In the genomic region with DNA sequence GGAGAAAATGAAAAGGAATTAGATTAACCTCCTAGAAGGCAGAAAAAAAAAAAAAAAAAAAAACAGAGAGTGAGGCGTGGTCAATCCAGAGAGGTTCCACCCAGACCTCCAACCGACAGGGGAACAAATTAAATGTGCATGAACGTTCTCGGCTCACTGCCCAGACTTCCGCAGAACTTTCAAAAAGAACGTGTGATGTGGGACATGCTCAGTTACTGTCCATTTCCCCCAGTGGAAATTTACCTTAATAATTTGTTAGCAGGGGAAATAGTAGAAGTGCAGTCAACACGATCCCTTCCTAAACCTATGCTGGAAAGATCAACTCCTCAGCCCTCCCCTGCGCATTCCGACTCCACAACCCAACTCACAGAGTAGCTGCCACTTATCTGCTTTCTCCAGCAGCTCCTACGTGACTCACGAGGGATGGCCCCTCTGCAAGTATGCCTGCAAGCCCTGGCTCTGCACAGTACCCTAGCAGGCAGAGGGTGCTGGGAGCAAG, we compare ENCODE assay signal across 9 mouse cellular contexts. TPM values are rescaled to one million over a fixed set of nuclear protein-coding genes. Genes with fewer than 3 reads are reported as not detected.
A peak's percentile ranks its signal among the peaks of the same experiment; 100 is the strongest.
DNase-seq lines count a peak whose midpoint lies in the region; ATAC-seq lines count a peak whose summit lies in the region.
"Had no signal": no experiment of that assay in that cellular context is flagged by ENCODE, and none has a peak within 500 bp of the region (broad histone marks: within the 10 kb centered on the region; RNA-seq: fewer than 3 reads in every experiment).

No protein-coding gene starts in this region.

- no peak for DNase-seq in midbrain, embryonic 10.5 days (ENCODE audit: low spot score)
- peak; percentile 49 for DNase-seq in heart, adult 8-10 months (ENCODE audit: low spot score)
- DNase-seq in kidney, postnatal 36 days, result peak; percentile 81
- peak; percentile 10 for DNase-seq in skeletal muscle tissue, adult 2 months (ENCODE audit: low read depth, low spot score)
- DNase-seq in urinary bladder, adult 18-20 months (ENCODE audit: low spot score in 2 of 2), result no peak
- DNase-seq in ovary, postnatal 10 days (ENCODE audit: low spot score), result no peak
- no peak for DNase-seq in frontal cortex, adult 2 months (ENCODE audit: extremely low spot score in 1 of 2, low spot score in 1 of 2)

- H3K4me2 ChIP-seq in midbrain, embryonic 13.5 days (replicated peaks), result no peak overlapping the region
- H3K4me2 ChIP-seq: midbrain, embryonic 12.5 days had no signal

- H3K4me3 ChIP-seq in midbrain, embryonic 10.5 days, result no peak overlapping the region
- H3K4me3 ChIP-seq in midbrain, embryonic 13.5 days (replicated peaks), result no peak overlapping the region
- H3K4me3 ChIP-seq: midbrain, embryonic 12.5 days had no signal

- no peak overlapping the region for H3K9ac ChIP-seq in midbrain, embryonic 13.5 days (replicated peaks)
- H3K9ac ChIP-seq: midbrain, embryonic 12.5 days had no signal

- H3K4me1 ChIP-seq in midbrain, embryonic 10.5 days, result peaks cover 30% of the 10 kb centered on the region
- peaks cover 15% of the 10 kb centered on the region; the same call in 1 of the 2 replicates for H3K4me1 ChIP-seq in midbrain, embryonic 13.5 days (replicated peaks)
- H3K4me1 ChIP-seq: midbrain, embryonic 12.5 days had no signal

- 75% methylated on average over 11 of the region's 11 CpGs for WGBS in midbrain, embryonic 10.5 days
- 71% methylated on average over 11 of the region's 11 CpGs for WGBS in midbrain, embryonic 13.5 days

- H3K27me3 ChIP-seq in midbrain, embryonic 10.5 days (ENCODE audit: low read depth, poor library complexity, severe bottlenecking), result no peaks in the 10 kb centered on the region
- H3K27me3 ChIP-seq in midbrain, embryonic 13.5 days, result no peaks in the 10 kb centered on the region
- H3K27me3 ChIP-seq: midbrain, embryonic 12.5 days had no signal

- no peaks in the 10 kb centered on the region for H3K36me3 ChIP-seq in midbrain, embryonic 10.5 days
- H3K36me3 ChIP-seq in midbrain, embryonic 13.5 days, result no peaks in the 10 kb centered on the region
- H3K36me3 ChIP-seq: midbrain, embryonic 12.5 days had no signal

- H3K27ac ChIP-seq in midbrain, embryonic 10.5 days (replicated peaks), result peak overlapping the region; percentile 24
- H3K27ac ChIP-seq in midbrain, embryonic 13.5 days, result no peak overlapping the region
- H3K27ac ChIP-seq: midbrain, embryonic 12.5 days had no signal

- no peak for ATAC-seq in midbrain, embryonic 13.5 days

- H3K9me3 ChIP-seq in midbrain, embryonic 10.5 days (replicated peaks), result no peaks in the 10 kb centered on the region
- H3K9me3 ChIP-seq in midbrain, embryonic 13.5 days, result no peaks in the 10 kb centered on the region
- H3K9me3 ChIP-seq: midbrain, embryonic 12.5 days had no signal

RNA-seq across cellular contexts. Expression of gene St6galnac3, which starts 35.1 kb away (rescaled TPM):
- polyA plus RNA-seq in midbrain, embryonic 10.5 days (2016; fragmentation: Nextera tagmentation; extraction: Ambion mirVana), result 33.4 and 33.6 TPM in 2 replicates
- 24.1 and 26.7 TPM in 2 replicates for polyA plus RNA-seq in midbrain, embryonic 13.5 days (2015; fragmentation: Nextera tagmentation; extraction: Ambion mirVana)
- 1 to 10 TPM; 4.0 to 6.3 (median 5.7) TPM for total RNA-seq in heart, adult 8-10 months (2022)
- polyA plus RNA-seq in frontal cortex, adult 2 months (2012; rRNA removed), result 13.5 and 14.5 TPM in 2 replicates

Comparison
In these comparisons a context has a peak if more than half of its experiments do, and no peak if none do; other contexts are left out.
1. DNase-seq: peak in heart, adult 8-10 months (single experiment), kidney, postnatal 36 days (2 of 2) and skeletal muscle tissue, adult 2 months (single experiment); none in midbrain, embryonic 10.5 days (single experiment), urinary bladder, adult 18-20 months (0 of 2), ovary, postnatal 10 days (single experiment) and frontal cortex, adult 2 months (0 of 2).